Mouse (Mus musculus) C2C12 (cell line): Measurements from ENCODE around the gene Tmcc3.

Experiments used
- CTCF ChIP-seq: IDR thresholded peaks from one replicate; pipeline ENCODE4 v1.5.1; 2011; ENCODE audit not compliant: control insufficient read depth, insufficient read depth, insufficient read length
- MYOD1 ChIP-seq: IDR thresholded peaks from one replicate; pipeline ENCODE4 v1.6.1; 2011; ENCODE audit warnings: low read depth; ENCODE audit not compliant: control insufficient read depth, insufficient read length
- USF1 ChIP-seq: IDR thresholded peaks from one replicate; pipeline ENCODE4 v1.6.1; 2011; ENCODE audit warnings: low read depth, mild to moderate bottlenecking, control low read depth, moderate library complexity

DNA sequence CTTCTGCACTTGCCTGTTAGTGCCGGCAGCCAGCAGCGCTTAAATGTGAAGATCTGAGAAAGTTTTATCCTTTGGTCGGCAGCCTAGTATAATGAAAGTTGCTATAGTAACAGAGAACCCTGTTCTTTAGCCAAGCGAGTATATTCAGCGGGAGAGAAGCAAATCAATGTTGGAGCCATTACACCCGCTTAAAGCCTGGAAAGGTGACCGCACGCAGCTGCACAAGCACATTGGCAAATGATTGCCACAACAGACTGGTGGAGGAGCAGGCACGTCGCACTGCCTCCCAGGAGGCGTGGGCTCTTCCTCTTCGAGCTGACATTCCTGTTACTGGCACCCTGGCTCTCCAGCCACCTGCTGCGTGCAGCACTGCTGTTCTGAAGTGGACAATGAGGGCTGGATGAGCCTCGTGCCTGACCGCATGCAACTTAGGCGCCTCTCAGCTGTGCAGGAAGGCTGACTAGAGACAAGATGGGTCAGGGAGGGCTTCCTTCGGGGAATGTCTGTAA lies 273.2 kb downstream of the Tmcc3 start:
- no peak for TF ChIP-seq USF1
- no peak for TF ChIP-seq CTCF
- no peak for TF ChIP-seq MYOD1
